Mouse (Mus musculus): ENCODE results near the gene Gm18596.
"Not testable (repeated sequence)": the region's sequence is repeated elsewhere in the genome, so short reads cannot be mapped to it uniquely, and the experiment has no call there.

Gene Gm18596

GRCm38 (mm10) chr10:77741924-77742688, at the start of gene Gm18596:
TSS of gene Gm18596 (minus strand) at chr10:77742638.
- in situ Hi-C loops (cut with MboI, MseI) = not testable (repeated sequence)

GRCm38 (mm10) chr10:77788621-77789020, 46.2 kb upstream of the Gm18596 start:
- in situ Hi-C loops (cut with MboI, MseI) = no loop called here

GRCm38 (mm10) chr10:77787876-77788275, 45.4 kb upstream of the Gm18596 start, which contains the start of gene Gm7137:
TSS of gene Gm7137 (minus strand) at chr10:77788200.
- in situ Hi-C loops (cut with MboI, MseI) = not testable (repeated sequence)

GRCm38 (mm10) chr10:77783396-77783795, 41.0 kb upstream of the Gm18596 start:
- in situ Hi-C loops (cut with MboI, MseI) = not testable (repeated sequence)

GRCm38 (mm10) chr10:77782442-77782841, 40.0 kb upstream of the Gm18596 start, which contains the start of gene Gm3250:
TSS of gene Gm3250 (minus strand) at chr10:77782542.
- in situ Hi-C loops (cut with MboI, MseI) = not testable (repeated sequence)

- in situ Hi-C loops (cut with MboI, MseI) = not testable (repeated sequence)
Observed at GRCm38 (mm10) chr10:77776844-77777243, 34.4 kb upstream of the Gm18596 start, which contains the start of gene Gm7138. TSS of gene Gm7138 (minus strand) at chr10:77776944.

- in situ Hi-C loops (cut with MboI, MseI) = not testable (repeated sequence)
Observed at GRCm38 (mm10) chr10:77772142-77772541, 29.7 kb upstream of the Gm18596 start.

- in situ Hi-C loops (cut with MboI, MseI) = not testable (repeated sequence)
Observed at GRCm38 (mm10) chr10:77771225-77771624, 28.8 kb upstream of the Gm18596 start, which contains the start of gene Gm3238. TSS of gene Gm3238 (minus strand) at chr10:77771325.

GRCm38 (mm10) chr10:77769727-77770126, 27.3 kb upstream of the Gm18596 start:
- in situ Hi-C loops (cut with MboI, MseI) = no loop called here

GRCm38 (mm10) chr10:77759582-77759981, 17.1 kb upstream of the Gm18596 start, which contains the start of gene Gm3233:
TSS of gene Gm3233 (minus strand) at chr10:77759682.
- in situ Hi-C loops (cut with MboI, MseI) = not testable (repeated sequence)

GRCm38 (mm10) chr10:77753448-77753847, 11.0 kb upstream of the Gm18596 start:
- in situ Hi-C loops (cut with MboI, MseI) = no loop called here

GRCm38 (mm10) chr10:77752312-77752711, 9.9 kb upstream of the Gm18596 start:
- in situ Hi-C loops (cut with MboI, MseI) = not testable (repeated sequence)

GRCm38 (mm10) chr10:77751254-77751653, 8.8 kb upstream of the Gm18596 start, which contains the start of gene Gm9736:
TSS of gene Gm9736 (minus strand) at chr10:77751354.
- in situ Hi-C loops (cut with MboI, MseI) = not testable (repeated sequence)

- in situ Hi-C loops (cut with MboI, MseI) = not testable (repeated sequence)
Observed at GRCm38 (mm10) chr10:77750686-77751085, 8.2 kb upstream of the Gm18596 start.

GRCm38 (mm10) chr10:77738929-77739328, 3.5 kb downstream of the Gm18596 start:
- in situ Hi-C loops (cut with MboI, MseI) = no loop called here

- in situ Hi-C loops (cut with MboI, MseI) = no loop called here
Observed at GRCm38 (mm10) chr10:77735928-77736327, 6.5 kb downstream of the Gm18596 start.

- in situ Hi-C loops (cut with MboI, MseI) = no loop called here
Observed at GRCm38 (mm10) chr10:77729241-77729640, 13.2 kb downstream of the Gm18596 start.

GRCm38 (mm10) chr10:77728280-77728679, 14.2 kb downstream of the Gm18596 start:
- in situ Hi-C loops (cut with MboI, MseI) = no loop called here

GRCm38 (mm10) chr10:77726186-77726585, 16.3 kb downstream of the Gm18596 start, which contains the start of gene Gm10100:
TSS of gene Gm10100 (plus strand) at chr10:77726486.
- in situ Hi-C loops (cut with MboI, MseI) = no loop called here

- in situ Hi-C loops (cut with MboI, MseI) = no loop called here
Observed at GRCm38 (mm10) chr10:77724855-77725254, 17.6 kb downstream of the Gm18596 start.

GRCm38 (mm10) chr10:77720299-77720698, 22.1 kb downstream of the Gm18596 start, which contains the start of gene Krtap12-1:
TSS of gene Krtap12-1 (plus strand) at chr10:77720599.
- in situ Hi-C loops (cut with MboI, MseI) = not testable (repeated sequence)

GRCm38 (mm10) chr10:77715507-77715906, 26.9 kb downstream of the Gm18596 start, which contains the start of gene Gm10142:
TSS of gene Gm10142 (plus strand) at chr10:77715807.
- in situ Hi-C loops (cut with MboI, MseI) = no loop called here

GRCm38 (mm10) chr10:77713734-77714133, 28.7 kb downstream of the Gm18596 start:
- in situ Hi-C loops (cut with MboI, MseI) = no loop called here
